8 mouse cellular contexts compared by ENCODE assay signal in the genomic region with DNA sequence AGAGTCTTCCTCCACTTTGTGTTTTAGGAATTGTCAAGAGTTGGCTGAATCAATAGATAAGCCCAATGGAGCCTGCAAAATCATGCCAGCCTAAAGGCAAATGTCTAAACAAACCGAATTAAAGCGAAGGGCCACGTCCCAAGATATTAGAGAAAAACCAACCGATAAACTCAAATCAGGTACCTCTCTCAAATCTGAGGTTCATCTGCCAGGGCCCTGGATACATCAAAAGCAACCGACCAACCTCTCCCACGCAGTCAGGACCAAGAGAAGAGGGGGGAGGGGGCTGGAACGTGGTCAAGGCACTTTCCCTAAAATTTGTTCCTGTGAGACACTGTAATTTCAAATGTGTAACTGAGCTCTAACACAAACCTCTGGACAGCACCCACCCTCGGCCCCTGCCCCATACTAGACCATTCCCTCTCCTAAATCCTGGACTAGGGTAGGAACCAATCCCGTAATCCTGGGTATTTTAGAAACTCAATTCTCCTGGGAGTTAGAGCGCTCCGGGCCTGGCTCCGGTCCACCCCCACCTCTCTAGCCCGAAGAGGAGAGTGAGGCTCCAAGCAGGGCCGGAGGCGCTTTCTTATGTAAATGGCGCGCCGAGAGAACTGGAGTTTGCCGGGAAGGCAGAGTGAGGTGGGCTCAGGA. TPM values are rescaled to one million over a fixed set of nuclear protein-coding genes. Genes with fewer than 3 reads are reported as not detected.
A peak's percentile ranks its signal among the peaks of the same experiment; 100 is the strongest.
DNase-seq lines count a peak whose midpoint lies in the region; ATAC-seq and TF ChIP-seq lines count a peak whose summit lies in the region.

No protein-coding gene starts in this region.

- H3K9me3 ChIP-seq in heart, embryonic 16.5 days (replicated peaks; ENCODE audit: control insufficient read depth, low read length) = no peaks in the 10 kb centered on the region
- no peaks in the 10 kb centered on the region for H3K9me3 ChIP-seq in liver, postnatal 0 days (ENCODE audit: low read length)
- H3K9me3 ChIP-seq in stomach, embryonic 15.5 days = no peaks in the 10 kb centered on the region

- peaks cover 24% of the 10 kb centered on the region for H3K4me1 ChIP-seq in heart, embryonic 16.5 days (ENCODE audit: control insufficient read depth, insufficient read depth, low read length)
- peaks cover 45% of the 10 kb centered on the region for H3K4me1 ChIP-seq in liver, postnatal 0 days (ENCODE audit: insufficient read depth)
- peaks cover 9% of the 10 kb centered on the region; the same call in 1 of the 2 replicates for H3K4me1 ChIP-seq in stomach, embryonic 15.5 days

- H3K4me2 ChIP-seq in heart, embryonic 16.5 days (ENCODE audit: low read depth, low read length) = peak overlapping the region; percentile 95
- peak overlapping the region; percentile 98 for H3K4me2 ChIP-seq in liver, postnatal 0 days (ENCODE audit: low read depth, low read length)
- peak overlapping the region; percentile 86 for H3K4me2 ChIP-seq in stomach, embryonic 15.5 days

- H3K4me3 ChIP-seq in heart, embryonic 16.5 days (ENCODE audit: low read length) = peak overlapping the region; percentile 71
- H3K4me3 ChIP-seq in liver, postnatal 0 days (ENCODE audit: low read depth, low read length) = peak overlapping the region; percentile 64
- H3K4me3 ChIP-seq in stomach, embryonic 15.5 days (replicated peaks) = peak overlapping the region; percentile 61

- peak; percentile 70 for DNase-seq in adrenal gland, postnatal 10 days
- DNase-seq in adrenal gland, adult 18-20 months (ENCODE audit: low spot score in 2 of 2) = no peak
- DNase-seq in thymus, postnatal 4 days = peak; percentile 43
- DNase-seq in thymus, postnatal 25 days = no peak
- DNase-seq in liver, postnatal 0 days = no peak
- DNase-seq in spleen, adult 18-20 months = no peak

- ATAC-seq in heart, embryonic 16.5 days (replicated peaks; ENCODE audit: extremely low read depth, insufficient read depth, low FRiP score) = no peak
- ATAC-seq in liver, postnatal 0 days = no peak
- ATAC-seq in stomach, embryonic 15.5 days (ENCODE audit: insufficient read depth, low FRiP score, low read depth) = no peak

- WGBS in heart, embryonic 16.5 days = 2% methylated on average over 19 of the region's 19 CpGs
- 2% methylated on average over 19 of the region's 19 CpGs for WGBS in liver, postnatal 0 days (ENCODE audit: insufficient replicate concordance)
- WGBS in stomach, embryonic 15.5 days = 2% methylated on average over 19 of the region's 19 CpGs

- no peak for TF ChIP-seq EP300 in liver, postnatal 0 days (IDR thresholded peaks at IDR 0.05; ENCODE audit: low read depth)

- H3K27ac ChIP-seq in heart, embryonic 16.5 days (ENCODE audit: low read length) = peak overlapping the region; percentile 92
- H3K27ac ChIP-seq in liver, postnatal 0 days (ENCODE audit: low read depth) = peak overlapping the region; percentile 49
- H3K27ac ChIP-seq in stomach, embryonic 15.5 days = peak overlapping the region; percentile 87

- TF ChIP-seq CTCF in liver, postnatal 0 days (IDR thresholded peaks at IDR 0.05; ENCODE audit: low read depth) = no peak

- H3K36me3 ChIP-seq in heart, embryonic 16.5 days (ENCODE audit: control insufficient read depth, insufficient read depth) = no peaks in the 10 kb centered on the region
- H3K36me3 ChIP-seq in liver, postnatal 0 days (replicated peaks; ENCODE audit: insufficient read depth, low read length) = no peaks in the 10 kb centered on the region
- H3K36me3 ChIP-seq in stomach, embryonic 15.5 days = no peaks in the 10 kb centered on the region

- no peaks in the 10 kb centered on the region for H3K27me3 ChIP-seq in heart, embryonic 16.5 days (ENCODE audit: control insufficient read depth, insufficient read depth, low read length)
- H3K27me3 ChIP-seq in liver, postnatal 0 days (ENCODE audit: insufficient read depth, low read length) = no peaks in the 10 kb centered on the region
- no peaks in the 10 kb centered on the region for H3K27me3 ChIP-seq in stomach, embryonic 15.5 days (replicated peaks)

- peak overlapping the region; percentile 86 for H3K9ac ChIP-seq in heart, embryonic 16.5 days (ENCODE audit: low read length)
- H3K9ac ChIP-seq in liver, postnatal 0 days (replicated peaks) = peak overlapping the region; percentile 68
- H3K9ac ChIP-seq in stomach, embryonic 15.5 days = peak overlapping the region; percentile 42

RNA-seq across cellular contexts. Expression of a gene that starts 1.7 kb away (rescaled TPM):
- 100 to 1,000 TPM in 1 of 2 experiments, 10 to 100 TPM in 1; 55.7 to 119 TPM for total RNA-seq in adrenal gland, postnatal 10 days (2021)
- total RNA-seq in adrenal gland, adult 18-20 months (2021) = 100 to 1,000 TPM; 143 to 231 TPM
- polyA plus RNA-seq in heart, embryonic 16.5 days (2015; fragmentation: Nextera tagmentation; extraction: Ambion mirVana) = 37.4 and 46.7 TPM in 2 replicates
- polyA plus RNA-seq in liver, postnatal 0 days (2015; fragmentation: Nextera tagmentation; extraction: Ambion mirVana) = 3.0 and 3.3 TPM in 2 replicates
- polyA plus RNA-seq in stomach, embryonic 15.5 days (2015; fragmentation: Nextera tagmentation; extraction: Ambion mirVana) = 22.3 and 23.8 TPM in 2 replicates

Comparison
In these comparisons a context has a peak if more than half of its experiments do, and no peak if none do; other contexts are left out.
1. DNase-seq: peak in adrenal gland, postnatal 10 days (single experiment) and thymus, postnatal 4 days (single experiment); none in adrenal gland, adult 18-20 months (0 of 2), thymus, postnatal 25 days (single experiment), liver, postnatal 0 days (single experiment) and spleen, adult 18-20 months (0 of 2).
2. Peak in every context shown above with its lines, with median percentiles within 50 percentile points of each other: H3K27ac ChIP-seq, H3K4me2 ChIP-seq, H3K4me3 ChIP-seq and H3K9ac ChIP-seq.